8 mouse cellular contexts compared by ENCODE assay signal in the genomic region with DNA sequence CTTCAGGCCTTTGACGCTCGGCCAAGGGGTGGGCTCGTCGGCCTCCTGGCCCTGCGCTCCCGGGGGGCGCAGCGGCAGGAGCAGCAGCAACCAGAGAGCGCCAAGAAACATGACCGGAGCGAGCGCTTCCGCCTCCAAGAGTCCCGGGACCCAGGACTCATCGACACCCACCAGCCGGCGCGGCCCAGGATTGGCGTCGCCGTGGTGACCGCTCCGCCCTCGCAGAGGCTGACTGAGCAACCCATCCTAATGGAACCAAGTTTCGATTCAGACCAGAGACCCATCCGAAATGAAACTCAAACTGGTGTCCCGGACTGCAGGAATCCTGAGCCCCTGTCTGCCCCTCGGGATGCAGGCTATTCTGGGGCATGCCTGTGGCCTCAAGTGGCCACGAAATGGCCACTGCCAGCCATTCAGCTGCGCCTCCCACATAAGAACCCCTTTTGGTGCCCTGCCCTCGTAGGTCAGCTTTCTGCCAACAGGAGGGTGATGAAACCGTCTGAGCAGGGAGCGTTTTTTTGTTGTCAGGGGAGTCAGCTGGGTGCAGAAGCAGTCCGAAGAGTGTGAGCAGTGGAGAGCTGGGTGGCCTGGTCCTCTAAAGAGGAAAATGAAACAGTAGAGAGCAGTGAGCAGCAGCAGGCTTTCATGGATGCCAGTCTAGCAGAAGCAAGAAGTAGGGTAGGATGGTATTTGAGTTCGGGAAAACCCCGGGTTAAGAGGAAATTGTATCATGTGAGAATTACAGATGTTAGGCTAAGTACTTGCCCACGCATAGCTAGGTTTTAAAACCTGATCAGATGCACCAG. TPM values are rescaled to one million over a fixed set of nuclear protein-coding genes. Genes with fewer than 3 reads are reported as not detected.
DNase-seq lines count a peak whose midpoint lies in the region; ATAC-seq and TF ChIP-seq lines count a peak whose summit lies in the region.

A gene (minus strand): TSS at position 162 of the 806 bp plus-strand sequence.

- DNase-seq in G1E (ENCODE audit: low spot score): peak; percentile 73
- DNase-seq in heart, postnatal 25 days (ENCODE audit: low spot score): peak; percentile 82
- peak; percentile 64 for DNase-seq in layer of hippocampus, adult 11-12 months (ENCODE audit: low spot score)
- peak; percentile 58 for DNase-seq in thymus, adult 2 months

- H3K36me3 ChIP-seq in G1E (replicated peaks): peaks cover 12% of the 10 kb centered on the region
- H3K36me3 ChIP-seq in forebrain, embryonic 13.5 days (ENCODE audit: poor library complexity, severe bottlenecking): no peaks in the 10 kb centered on the region
- peaks cover 4% of the 10 kb centered on the region; the same call in 1 of the 2 replicates for H3K36me3 ChIP-seq in lung, embryonic 15.5 days
- no peaks in the 10 kb centered on the region for H3K36me3 ChIP-seq in thymus, adult 2 months (ENCODE audit: control insufficient read depth, insufficient read depth, low read length)

- H3K27ac ChIP-seq in forebrain, embryonic 13.5 days: no peak within 1 kb of the TSS
- peak within 1 kb of the TSS; percentile 31 for H3K27ac ChIP-seq in lung, embryonic 15.5 days
- peak within 1 kb of the TSS; percentile 11; the same call in 1 of the 2 replicates for H3K27ac ChIP-seq in thymus, adult 2 months (ENCODE audit: control insufficient read depth, insufficient read depth, low read length)

- no peaks in the 10 kb centered on the region for H3K9me3 ChIP-seq in G1E (replicated peaks)
- no peaks in the 10 kb centered on the region for H3K9me3 ChIP-seq in forebrain, embryonic 13.5 days (replicated peaks)
- no peaks in the 10 kb centered on the region for H3K9me3 ChIP-seq in lung, embryonic 15.5 days

- H3K27me3 ChIP-seq in G1E (ENCODE audit: insufficient read depth, low read length): peaks cover 5% of the 10 kb centered on the region; the same call in 1 of the 2 replicates
- no peaks in the 10 kb centered on the region; the same call in 1 of the 2 replicates for H3K27me3 ChIP-seq in forebrain, embryonic 13.5 days
- no peaks in the 10 kb centered on the region for H3K27me3 ChIP-seq in lung, embryonic 15.5 days
- H3K27me3 ChIP-seq in thymus, adult 2 months (ENCODE audit: control insufficient read depth, insufficient read depth, low read length): no peaks in the 10 kb centered on the region

- WGBS in forebrain, embryonic 13.5 days: 7% methylated on average over 37 of the region's 37 CpGs
- 5% methylated on average over 37 of the region's 37 CpGs for WGBS in lung, embryonic 15.5 days
- WGBS in thymus, adult 2 months: 2% methylated on average over 37 of the region's 37 CpGs

- 0 out of 2 replicates have a peak, but pooled peaks have one; percentile 29 for TF ChIP-seq POLR2A in thymus, adult 2 months (IDR thresholded peaks at IDR 0.05; ENCODE audit: control insufficient read depth, extremely low read depth, insufficient read depth, low read length, poor library complexity)

- peak within 1 kb of the TSS; percentile 74 for H3K4me3 ChIP-seq in G1E (ENCODE audit: low read depth, low read length)
- H3K4me3 ChIP-seq in forebrain, embryonic 13.5 days: peak within 1 kb of the TSS; percentile 56
- H3K4me3 ChIP-seq in lung, embryonic 15.5 days: peak within 1 kb of the TSS; percentile 65
- H3K4me3 ChIP-seq in thymus, adult 2 months (ENCODE audit: control insufficient read depth, insufficient read depth, low read length): peak within 1 kb of the TSS; percentile 95

- intact Hi-C loops in heart, postnatal 25 days (cut with DNase I): loop anchor here (2.0 to 5.0 kb wide), 2 partner anchors 20 to 117 kb away; a partner anchor contains a TSS

- peak within 1 kb of the TSS; percentile 75 for H3K9ac ChIP-seq in forebrain, embryonic 13.5 days
- peak within 1 kb of the TSS; percentile 60 for H3K9ac ChIP-seq in lung, embryonic 15.5 days

- H3K4me2 ChIP-seq in forebrain, embryonic 13.5 days: peak within 1 kb of the TSS; percentile 98
- peak within 1 kb of the TSS; percentile 98 for H3K4me2 ChIP-seq in lung, embryonic 15.5 days

- 0 out of 2 replicates have a peak, but pooled peaks have one; percentile 43 for ATAC-seq in G1E (ENCODE audit: extremely low read depth, insufficient number of reproducible peaks, low FRiP score, poor library complexity, severe bottlenecking)
- peak; percentile 70 for ATAC-seq in cerebellum, adult (ENCODE audit: insufficient number of reproducible peaks, low FRiP score, low TSS enrichment)
- peak; percentile 72 for ATAC-seq in forebrain, embryonic 13.5 days
- ATAC-seq in lung, embryonic 15.5 days (ENCODE audit: borderline replicate concordance, extremely low read depth, low FRiP score, low TSS enrichment): peak; percentile 87
- peak; percentile 47 for ATAC-seq in neutrophil, adult 5-6 weeks (ENCODE audit: extremely low read depth, insufficient number of reproducible peaks, low FRiP score, poor library complexity, severe bottlenecking)

- no peak for TF ChIP-seq CTCF in G1E (IDR thresholded peaks at IDR 0.05; ENCODE audit: low read depth, low read length)
- TF ChIP-seq CTCF in thymus, adult 2 months (IDR thresholded peaks at IDR 0.05; ENCODE audit: borderline replicate concordance, control insufficient read depth, extremely low read depth, insufficient read depth, low read length, poor library complexity): no peak

- H3K4me1 ChIP-seq in G1E (ENCODE audit: insufficient read depth, low read depth, low read length): peaks cover 31% of the 10 kb centered on the region
- H3K4me1 ChIP-seq in forebrain, embryonic 13.5 days: peaks cover 21% of the 10 kb centered on the region
- peaks cover 17% of the 10 kb centered on the region for H3K4me1 ChIP-seq in lung, embryonic 15.5 days
- peaks cover 15% of the 10 kb centered on the region for H3K4me1 ChIP-seq in thymus, adult 2 months (replicated peaks; ENCODE audit: control insufficient read depth, insufficient read depth, low read length)

RNA-seq across cellular contexts. Expression of the gene that starts here (rescaled TPM):
- total RNA-seq in G1E (2014; fragmentation: Nextera tagmentation) (2.1 and 2.6 TPM in 2 replicates), G1E (2017) (2.8 and 3.1 TPM in 2 replicates)
- polyA plus RNA-seq in G1E (2012): 2.5 and 4.8 TPM in 2 replicates
- 3.7 and 6.4 TPM in 2 replicates for polyA plus RNA-seq in forebrain, embryonic 13.5 days (2015; fragmentation: Nextera tagmentation; extraction: Ambion mirVana)
- total RNA-seq in heart, postnatal 25 days (2021): 10 to 100 TPM in 1 of 2 experiments, 1 to 10 TPM in 1; 9.2 to 10.6 TPM
- polyA plus RNA-seq in lung, embryonic 15.5 days (2015; fragmentation: Nextera tagmentation; extraction: Ambion mirVana): 12.1 and 12.3 TPM in 2 replicates
- total RNA-seq in neutrophil, adult 5-6 weeks (2017): 24.6 and 25.2 TPM in 2 replicates
- 38.2 and 47.2 TPM in 2 replicates for polyA plus RNA-seq in thymus, adult 2 months (2012; rRNA removed)
